Mouse (Mus musculus): Measurements from ENCODE around the gene Ttc37. TPM values are rescaled to one million over a fixed set of nuclear protein-coding genes. Genes with fewer than 3 reads are reported as not detected.

Ttc37 gene
- polyA plus RNA-seq, 1 experiment from 2014 or later: 4.3 TPM

GRCm38 (mm10) chr13:76150483-76150882, 51.9 kb downstream of the Ttc37 start:
- Histone ChIP-seq H3K4me2 (replicated peaks; ENCODE audit: low read depth, low read length) (no peak overlapping the region), H3K36me3 (ENCODE audit: insufficient read depth, low read length) (peaks cover 12% of the 10 kb centered on the region; the same call in 1 of the 2 replicates), H3K9ac (replicated peaks; ENCODE audit: low read depth) (no peak overlapping the region), H3K9me3 (ENCODE audit: low read length) (no peaks in the 10 kb centered on the region), H3K4me3 (ENCODE audit: low read depth, low read length) (no peak overlapping the region), H3K27me3 (replicated peaks; ENCODE audit: insufficient read depth, low read length) (no peaks in the 10 kb centered on the region), H3K4me1 (ENCODE audit: insufficient read depth, low read depth, low read length) (no peaks in the 10 kb centered on the region), H3K27ac (ENCODE audit: low read length) (no peak overlapping the region)
- TF ChIP-seq EP300 (IDR thresholded peaks at IDR 0.05): no peak
- peak; percentile 41 for TF ChIP-seq CTCF (IDR thresholded peaks at IDR 0.05)
- WGBS: 88% methylated on average over 5 of the region's 5 CpGs
- ATAC-seq (no peak), DNase-seq (ENCODE audit: low spot score) (no peak)

GRCm38 (mm10) chr13:76157099-76157498, 58.6 kb downstream of the Ttc37 start:
- H3K4me3 ChIP-seq (ENCODE audit: low read depth, low read length): no peak overlapping the region
- DNase-seq (ENCODE audit: low spot score) (no peak), ATAC-seq (no peak)
- TF ChIP-seq CTCF (IDR thresholded peaks at IDR 0.05) (no peak), EP300 (IDR thresholded peaks at IDR 0.05) (no peak)
- H3K4me2 ChIP-seq (replicated peaks; ENCODE audit: low read depth, low read length): no peak overlapping the region
- H3K27ac ChIP-seq (ENCODE audit: low read length): no peak overlapping the region
- H3K9me3 ChIP-seq (ENCODE audit: low read length): no peaks in the 10 kb centered on the region
- H3K36me3 ChIP-seq (ENCODE audit: insufficient read depth, low read length): 0 out of 2 replicates have a peak, but pooled peaks cover 5% of the 10 kb centered on the region
- WGBS: 62% methylated on average over 3 of the region's 3 CpGs
- H3K4me1 ChIP-seq (ENCODE audit: insufficient read depth, low read depth, low read length): no peaks in the 10 kb centered on the region; the same call in 1 of the 2 replicates
- no peaks in the 10 kb centered on the region for H3K27me3 ChIP-seq (replicated peaks; ENCODE audit: insufficient read depth, low read length)
- no peak overlapping the region for H3K9ac ChIP-seq (replicated peaks; ENCODE audit: low read depth)

GRCm38 (mm10) chr13:76157508-76157907, 59.0 kb downstream of the Ttc37 start:
- Histone ChIP-seq H3K9me3 (ENCODE audit: low read length) (no peaks in the 10 kb centered on the region), H3K9ac (replicated peaks; ENCODE audit: low read depth) (no peak overlapping the region), H3K27ac (ENCODE audit: low read length) (no peak overlapping the region), H3K4me2 (replicated peaks; ENCODE audit: low read depth, low read length) (no peak overlapping the region), H3K36me3 (ENCODE audit: insufficient read depth, low read length) (0 out of 2 replicates have a peak, but pooled peaks cover 4% of the 10 kb centered on the region), H3K4me1 (ENCODE audit: insufficient read depth, low read depth, low read length) (no peaks in the 10 kb centered on the region; the same call in 1 of the 2 replicates), H3K27me3 (replicated peaks; ENCODE audit: insufficient read depth, low read length) (no peaks in the 10 kb centered on the region), H3K4me3 (ENCODE audit: low read depth, low read length) (no peak overlapping the region)
- WGBS: 96% methylated on average over 1 of the region's 1 CpGs
- DNase-seq (ENCODE audit: low spot score): no peak
- ATAC-seq: no peak
- no peak for TF ChIP-seq CTCF (IDR thresholded peaks at IDR 0.05)
- no peak for TF ChIP-seq EP300 (IDR thresholded peaks at IDR 0.05)

GRCm38 (mm10) chr13:76160587-76160986, 62.1 kb downstream of the Ttc37 start:
- Histone ChIP-seq H3K9ac (replicated peaks; ENCODE audit: low read depth) (no peak overlapping the region), H3K27me3 (replicated peaks; ENCODE audit: insufficient read depth, low read length) (no peaks in the 10 kb centered on the region), H3K27ac (ENCODE audit: low read length) (no peak overlapping the region), H3K4me2 (replicated peaks; ENCODE audit: low read depth, low read length) (no peak overlapping the region), H3K9me3 (ENCODE audit: low read length) (no peaks in the 10 kb centered on the region), H3K4me3 (ENCODE audit: low read depth, low read length) (no peak overlapping the region), H3K36me3 (ENCODE audit: insufficient read depth, low read length) (0 out of 2 replicates have a peak, but pooled peaks cover 4% of the 10 kb centered on the region), H3K4me1 (ENCODE audit: insufficient read depth, low read depth, low read length) (no peaks in the 10 kb centered on the region; the same call in 1 of the 2 replicates)
- DNase-seq (ENCODE audit: low spot score) (peak; percentile 74), ATAC-seq (peak; percentile 73)
- TF ChIP-seq CTCF (IDR thresholded peaks at IDR 0.05): no peak
- 0 out of 2 replicates have a peak, but pooled peaks have one; percentile 13 for TF ChIP-seq EP300 (IDR thresholded peaks at IDR 0.05)
- WGBS: 49% methylated on average over 2 of the region's 2 CpGs

- Histone ChIP-seq H3K9me3 (ENCODE audit: low read length) (no peaks in the 10 kb centered on the region), H3K27ac (ENCODE audit: low read length) (no peak overlapping the region), H3K4me1 (ENCODE audit: insufficient read depth, low read depth, low read length) (no peaks in the 10 kb centered on the region), H3K36me3 (ENCODE audit: insufficient read depth, low read length) (peaks cover 10% of the 10 kb centered on the region), H3K9ac (replicated peaks; ENCODE audit: low read depth) (no peak overlapping the region), H3K27me3 (replicated peaks; ENCODE audit: insufficient read depth, low read length) (no peaks in the 10 kb centered on the region), H3K4me3 (ENCODE audit: low read depth, low read length) (no peak overlapping the region), H3K4me2 (replicated peaks; ENCODE audit: low read depth, low read length) (no peak overlapping the region)
- TF ChIP-seq EP300 (IDR thresholded peaks at IDR 0.05): no peak
- TF ChIP-seq CTCF (IDR thresholded peaks at IDR 0.05): no peak
- ATAC-seq: no peak
- no peak for DNase-seq (ENCODE audit: low spot score)
Measured at GRCm38 (mm10) chr13:76174297-76174696, 75.8 kb downstream of the Ttc37 start.

GRCm38 (mm10) chr13:76178700-76179099, 80.2 kb downstream of the Ttc37 start:
- ATAC-seq: no peak
- Histone ChIP-seq H3K27ac (ENCODE audit: low read length) (no peak overlapping the region), H3K36me3 (ENCODE audit: insufficient read depth, low read length) (peaks cover 10% of the 10 kb centered on the region), H3K4me2 (replicated peaks; ENCODE audit: low read depth, low read length) (no peak overlapping the region), H3K27me3 (replicated peaks; ENCODE audit: insufficient read depth, low read length) (no peaks in the 10 kb centered on the region), H3K9me3 (ENCODE audit: low read length) (no peaks in the 10 kb centered on the region), H3K4me1 (ENCODE audit: insufficient read depth, low read depth, low read length) (no peaks in the 10 kb centered on the region), H3K9ac (replicated peaks; ENCODE audit: low read depth) (no peak overlapping the region), H3K4me3 (ENCODE audit: low read depth, low read length) (no peak overlapping the region)
- DNase-seq (ENCODE audit: low spot score): no peak
- TF ChIP-seq EP300 (IDR thresholded peaks at IDR 0.05) (no peak), CTCF (IDR thresholded peaks at IDR 0.05) (no peak)
- WGBS: 93% methylated on average over 5 of the region's 5 CpGs

GRCm38 (mm10) chr13:76187651-76188050, 89.1 kb downstream of the Ttc37 start:
- Histone ChIP-seq H3K9me3 (ENCODE audit: low read length) (no peaks in the 10 kb centered on the region), H3K36me3 (ENCODE audit: insufficient read depth, low read length) (no peaks in the 10 kb centered on the region), H3K27me3 (replicated peaks; ENCODE audit: insufficient read depth, low read length) (no peaks in the 10 kb centered on the region), H3K4me1 (ENCODE audit: insufficient read depth, low read depth, low read length) (no peaks in the 10 kb centered on the region), H3K4me3 (ENCODE audit: low read depth, low read length) (no peak overlapping the region), H3K4me2 (replicated peaks; ENCODE audit: low read depth, low read length) (no peak overlapping the region), H3K9ac (replicated peaks; ENCODE audit: low read depth) (no peak overlapping the region), H3K27ac (ENCODE audit: low read length) (no peak overlapping the region)
- WGBS: 94% methylated on average over 5 of the region's 5 CpGs
- no peak for DNase-seq (ENCODE audit: low spot score)
- ATAC-seq: no peak
- no peak for TF ChIP-seq CTCF (IDR thresholded peaks at IDR 0.05)
- no peak for TF ChIP-seq EP300 (IDR thresholded peaks at IDR 0.05)

Data from lung, postnatal 0 days (tissue).